Mouse (Mus musculus): ENCODE measurements around the gene Mpp2. TPM values are rescaled to one million over a fixed set of nuclear protein-coding genes. Genes with fewer than 3 reads are reported as not detected.

The Mpp2 gene
- total RNA-seq, 2 experiments from 2014 or later = 142 to 147 TPM

DNA sequence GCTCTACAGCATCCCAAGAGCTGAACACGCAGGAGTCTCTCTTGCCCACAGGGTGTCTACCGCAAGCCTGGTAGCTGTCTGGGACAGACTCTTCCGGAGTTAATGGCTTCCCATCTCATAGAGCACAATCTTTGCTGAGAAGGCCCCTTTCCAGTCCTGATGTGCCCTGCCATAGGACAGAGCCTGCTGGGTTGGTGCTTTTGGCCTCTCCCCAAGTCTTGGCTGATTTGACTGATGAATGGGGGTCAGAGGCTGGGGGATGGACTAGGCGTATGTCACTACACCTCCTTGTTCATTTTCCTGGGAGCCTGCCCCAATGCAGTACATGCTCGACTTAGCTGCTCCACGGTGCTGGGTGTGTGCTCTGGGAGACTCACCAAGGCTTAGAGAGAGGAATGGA is 50.5 kb downstream of the Mpp2 start:
- no peak for DNase-seq (ENCODE audit: low spot score in 2 of 2)

DNA sequence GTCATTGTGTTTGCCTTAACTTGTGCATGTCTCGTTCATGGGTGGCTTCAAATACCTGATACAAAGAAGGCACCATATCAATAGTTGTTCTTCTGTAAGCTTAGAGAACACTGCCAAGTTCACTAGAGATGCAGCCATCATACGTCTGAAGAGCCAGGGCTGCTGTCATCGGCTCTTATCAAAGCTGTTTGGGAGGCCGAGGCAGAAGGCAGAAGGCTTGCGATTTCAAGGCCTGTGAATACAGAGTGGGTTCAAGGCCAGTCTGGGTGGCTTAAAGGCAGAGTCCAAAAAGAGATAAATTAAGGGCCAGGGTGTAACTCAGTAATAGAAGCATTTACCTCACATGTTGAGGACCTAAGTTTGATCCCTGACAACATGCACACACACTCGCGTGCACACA is 52.0 kb downstream of the Mpp2 start:
- no peak for DNase-seq (ENCODE audit: low spot score in 2 of 2)

DNA sequence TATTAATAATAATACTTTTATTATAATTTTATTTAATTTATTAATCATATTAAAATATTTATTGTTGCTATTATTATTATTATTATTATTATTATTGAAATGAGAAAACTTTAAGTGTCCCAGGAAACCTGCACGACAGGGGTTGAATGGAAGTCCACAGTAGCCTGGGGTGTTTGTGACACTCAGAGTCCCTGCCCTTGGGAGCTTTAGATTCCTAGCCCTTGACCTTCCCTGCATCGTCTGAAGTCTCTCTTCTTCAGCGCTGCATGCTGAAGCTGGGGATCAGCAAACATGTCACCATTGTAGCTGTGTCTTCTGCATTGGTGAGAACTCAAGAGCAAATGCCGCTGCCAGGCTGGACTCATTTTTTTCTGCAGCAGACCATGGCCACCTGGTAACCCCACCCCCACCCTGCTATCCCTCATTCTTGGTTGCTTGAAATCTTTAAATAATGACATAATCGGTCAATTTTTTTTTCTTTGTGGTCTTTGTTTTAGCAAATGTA is 52.8 kb downstream of the Mpp2 start:
- no peak for DNase-seq (ENCODE audit: low spot score in 2 of 2)

DNA sequence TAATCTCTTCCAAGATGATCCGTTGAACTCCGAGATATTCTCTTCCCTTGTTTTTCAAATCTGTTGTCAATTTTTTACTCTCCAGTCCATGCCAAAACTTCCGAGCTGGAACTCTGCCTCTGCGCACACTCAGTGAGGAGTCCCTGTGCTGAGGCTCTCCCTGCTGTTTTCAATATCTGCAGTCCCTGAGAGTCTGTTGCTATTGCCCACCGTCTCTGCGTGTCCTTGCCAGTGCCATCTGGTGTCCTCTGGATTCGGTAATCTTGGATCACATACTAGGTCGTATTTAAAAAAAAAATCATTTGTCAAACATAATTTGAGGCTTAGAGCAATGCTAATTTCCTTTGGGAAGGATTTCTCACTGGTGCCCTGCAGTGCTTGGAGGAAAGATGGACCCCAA is 53.4 kb downstream of the Mpp2 start:
- peak in 1 of 2 experiments; percentile 74 for DNase-seq (ENCODE audit: low spot score in 2 of 2)

DNA sequence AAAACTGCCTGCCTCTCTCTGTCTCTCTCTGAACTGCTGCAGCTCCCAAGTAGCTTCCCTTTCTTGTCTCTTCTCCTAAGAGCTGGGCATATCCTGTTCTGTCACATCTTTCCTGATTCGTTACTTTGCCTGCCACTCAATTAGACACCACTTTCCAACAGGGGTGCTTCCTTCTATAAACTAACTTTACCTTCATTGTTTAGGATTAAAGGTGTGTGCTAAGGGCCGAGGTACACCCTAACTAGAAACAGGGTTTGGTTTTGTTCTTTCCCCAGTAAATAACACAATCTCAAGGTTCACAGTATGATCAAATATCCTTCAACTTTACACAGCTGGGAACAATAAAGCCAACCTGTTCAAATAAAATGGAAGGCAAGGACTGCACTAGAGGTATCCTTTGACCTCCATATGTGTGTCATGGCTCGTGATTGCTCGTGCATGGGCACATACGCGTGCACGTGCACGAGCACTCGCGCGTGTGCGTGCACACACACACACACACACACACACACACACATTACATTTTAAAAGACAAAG is 55.2 kb downstream of the Mpp2 start:
- no peak for DNase-seq (ENCODE audit: low spot score in 2 of 2)

DNA sequence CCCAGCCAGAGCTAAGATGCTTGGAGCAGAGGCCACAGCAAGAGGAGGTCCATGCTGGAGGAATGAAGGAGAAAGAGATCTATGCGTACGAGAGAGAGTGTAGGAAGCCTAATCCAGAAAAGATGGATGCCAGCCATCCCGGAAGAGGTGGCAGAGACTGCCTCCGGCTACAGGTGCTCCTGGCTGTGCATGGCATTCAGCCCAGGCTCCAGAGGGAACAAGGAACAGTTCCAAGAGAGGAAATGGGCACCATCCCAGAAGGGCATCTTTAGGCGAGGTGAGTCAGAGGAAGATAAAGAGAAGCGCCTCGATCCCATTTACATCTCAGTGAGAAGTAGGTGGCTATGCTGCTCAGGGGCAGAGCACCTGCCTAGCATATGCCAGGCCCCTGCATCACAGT is 57.2 kb downstream of the Mpp2 start:
- DNase-seq (ENCODE audit: low spot score in 2 of 2) = no peak

DNA sequence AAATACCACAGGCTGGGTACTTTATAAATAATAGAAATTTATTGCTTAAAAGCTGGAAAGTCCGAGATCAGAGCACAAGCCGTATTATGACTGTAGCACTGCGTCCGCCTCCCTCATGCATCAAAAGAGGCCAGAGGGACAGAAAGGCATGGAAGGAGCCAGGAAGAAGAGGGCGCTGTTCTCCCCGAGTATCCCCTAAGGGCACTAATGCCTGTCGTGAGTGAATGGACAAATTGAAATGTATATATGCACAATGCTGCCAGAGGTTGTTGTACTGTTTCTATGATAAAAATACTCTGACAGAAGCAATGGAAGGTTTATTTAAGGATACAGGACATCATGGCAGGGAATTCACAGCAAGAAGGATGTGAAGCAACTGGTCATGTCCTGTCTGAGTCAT is 58.3 kb downstream of the Mpp2 start:
- DNase-seq (ENCODE audit: low spot score in 2 of 2) = no peak

DNA sequence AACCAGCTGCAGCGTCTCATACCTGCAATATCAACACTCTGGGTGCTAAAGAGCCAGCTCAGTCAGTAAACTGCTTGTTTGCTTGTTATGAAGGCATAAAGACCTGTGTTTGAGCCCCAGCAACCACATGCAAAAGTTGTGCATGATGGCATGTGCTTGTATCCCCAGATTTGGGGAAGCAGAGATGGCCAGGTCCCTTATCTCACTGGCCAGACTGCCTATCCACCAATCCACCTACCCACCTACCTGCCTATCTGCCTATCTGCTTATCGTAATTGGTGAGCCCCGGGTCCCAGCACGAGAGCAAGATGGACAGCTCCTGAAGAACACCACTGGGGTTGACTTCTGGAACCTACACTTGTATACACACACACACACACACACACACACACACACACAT is 59.0 kb downstream of the Mpp2 start:
- no peak for DNase-seq (ENCODE audit: low spot score in 2 of 2)

DNA sequence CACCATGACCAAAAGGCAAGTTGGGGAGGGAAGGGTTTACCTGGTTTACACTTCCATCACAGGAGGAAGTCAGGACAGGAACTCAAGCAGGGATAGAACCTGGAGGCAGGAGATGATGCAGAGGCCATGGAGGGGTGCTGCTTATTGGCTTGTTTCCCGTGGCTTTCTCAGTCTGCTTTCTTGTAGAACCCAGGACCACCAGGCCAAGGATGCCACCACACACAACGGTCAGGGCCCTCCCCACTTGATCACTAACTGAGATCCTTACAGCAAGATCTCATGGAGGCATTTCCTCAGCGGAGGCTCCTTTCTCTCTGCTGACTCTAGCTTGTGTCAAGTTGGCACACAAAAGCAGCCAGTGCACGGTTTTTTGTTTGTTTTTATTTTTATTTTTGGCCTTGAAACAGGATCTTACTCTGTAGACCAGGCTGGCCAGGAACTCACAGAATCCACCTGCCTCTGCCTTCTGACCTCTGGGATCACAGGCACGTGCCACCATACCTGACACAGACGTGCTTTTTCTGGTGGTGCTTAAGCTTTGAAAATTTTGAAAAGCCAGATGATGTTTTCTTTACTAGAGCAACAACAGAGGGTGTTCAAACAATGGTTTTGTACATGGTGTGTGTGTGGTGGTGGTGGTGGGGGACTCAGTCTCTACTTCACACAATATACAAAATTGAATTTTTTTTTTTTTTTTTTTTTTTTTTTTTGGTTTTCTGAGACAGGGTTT is 60.1 kb downstream of the Mpp2 start, which contains the start of gene Mpp3:
TSS of gene Mpp3 (minus strand) at position 375 of the 730 bp plus-strand sequence.
- no peak for DNase-seq (ENCODE audit: low spot score in 2 of 2)

DNA sequence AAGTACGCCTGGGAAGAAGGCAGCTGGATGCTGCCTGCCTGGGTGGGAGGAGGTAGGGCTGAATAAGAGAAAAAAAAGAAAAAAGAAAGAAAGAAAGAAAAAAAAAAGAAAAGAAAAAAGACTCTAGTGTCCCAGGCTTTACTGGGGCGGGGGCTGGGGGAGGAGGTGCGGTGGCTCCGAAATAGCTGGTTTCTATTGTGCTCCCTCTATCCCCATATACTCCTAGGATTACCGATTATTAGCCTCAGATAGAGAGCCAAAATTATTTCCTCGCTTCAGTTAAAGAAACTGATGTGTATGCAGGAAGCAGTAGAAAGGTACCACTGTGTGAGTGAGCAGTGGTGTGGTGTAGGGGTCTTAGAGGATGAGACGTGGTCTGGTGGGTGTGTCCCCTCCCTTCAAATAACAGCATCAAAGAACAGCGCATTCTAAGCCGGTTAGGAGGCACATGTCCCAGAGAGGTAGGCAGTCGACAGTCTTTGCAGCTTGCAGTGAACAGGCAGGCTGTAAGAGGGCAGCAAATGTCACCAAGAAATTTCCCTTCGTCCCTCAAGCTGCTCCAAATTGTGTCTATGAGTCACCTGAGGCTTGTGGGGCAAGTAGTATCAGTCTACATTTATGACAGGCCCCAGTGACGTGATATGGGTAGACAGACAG is 60.8 kb downstream of the Mpp2 start:
- DNase-seq (ENCODE audit: low spot score in 2 of 2) = no peak

DNA sequence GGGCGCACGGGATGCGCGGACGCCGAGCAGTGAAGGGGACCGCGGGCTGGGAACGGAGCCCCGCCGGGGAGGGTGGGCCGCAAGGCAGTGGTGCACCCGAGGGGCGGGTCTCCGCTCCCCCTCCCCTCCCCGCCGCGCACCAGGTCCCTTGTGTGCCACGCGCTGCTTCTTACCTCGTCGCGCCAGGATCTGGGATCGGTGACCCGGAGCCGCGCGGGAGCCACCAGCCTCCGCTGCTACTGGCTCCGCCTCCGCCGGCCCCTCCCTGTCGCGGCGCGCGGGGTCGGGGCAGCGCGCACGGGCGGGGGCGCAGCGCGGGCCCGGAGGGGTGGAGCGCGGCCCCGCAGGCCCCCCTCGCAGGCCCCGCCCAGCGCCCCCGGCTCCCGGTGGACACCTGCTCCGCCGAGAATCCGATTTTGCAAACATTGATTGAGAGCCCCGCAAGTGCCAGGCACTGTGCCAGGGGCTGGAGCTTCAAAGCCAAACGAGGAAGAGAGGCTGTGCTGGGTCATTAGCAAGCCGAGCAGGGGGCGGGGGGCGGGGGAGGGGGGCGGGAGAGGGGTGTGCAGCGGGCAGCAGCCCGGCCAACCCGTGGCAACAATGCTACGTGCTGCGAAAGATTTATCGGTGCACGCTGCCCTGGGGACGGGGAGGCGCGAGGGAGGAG is 61.5 kb downstream of the Mpp2 start:
- DNase-seq (ENCODE audit: low spot score in 2 of 2) = peak; percentile 40 to 65

DNA sequence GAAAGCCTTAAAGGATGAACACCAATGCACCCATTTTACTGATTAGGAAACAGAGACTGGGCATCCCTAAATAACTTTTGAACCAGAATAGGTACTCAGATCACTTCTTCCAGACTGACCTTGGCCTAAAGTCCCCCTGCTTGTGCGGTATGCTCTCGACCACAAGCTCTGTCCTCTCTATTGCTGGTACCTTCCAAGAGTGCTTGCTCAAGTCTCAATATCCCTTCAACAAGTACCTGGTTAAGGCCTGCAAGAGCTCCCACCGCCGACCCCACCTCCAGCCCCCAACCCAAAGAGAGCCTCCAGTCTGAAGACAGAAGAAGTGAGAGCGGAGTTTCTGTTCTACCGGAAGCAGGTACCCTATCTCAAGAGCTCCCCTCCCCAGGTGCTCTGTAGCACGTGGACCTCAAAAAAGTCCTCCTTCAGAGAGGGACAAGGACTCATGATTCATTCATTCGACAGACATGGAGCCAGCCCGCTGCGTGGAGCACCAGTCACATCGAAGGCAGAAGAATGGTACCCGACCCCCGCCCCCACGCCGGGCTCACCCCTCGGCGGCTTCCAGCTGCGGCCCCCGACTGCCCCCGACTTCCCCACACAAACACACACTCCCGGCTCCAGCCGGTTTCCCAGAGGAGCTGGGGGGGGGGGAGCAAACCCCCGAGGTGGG is 62.2 kb downstream of the Mpp2 start:
- DNase-seq (ENCODE audit: low spot score in 2 of 2) = no peak

DNA sequence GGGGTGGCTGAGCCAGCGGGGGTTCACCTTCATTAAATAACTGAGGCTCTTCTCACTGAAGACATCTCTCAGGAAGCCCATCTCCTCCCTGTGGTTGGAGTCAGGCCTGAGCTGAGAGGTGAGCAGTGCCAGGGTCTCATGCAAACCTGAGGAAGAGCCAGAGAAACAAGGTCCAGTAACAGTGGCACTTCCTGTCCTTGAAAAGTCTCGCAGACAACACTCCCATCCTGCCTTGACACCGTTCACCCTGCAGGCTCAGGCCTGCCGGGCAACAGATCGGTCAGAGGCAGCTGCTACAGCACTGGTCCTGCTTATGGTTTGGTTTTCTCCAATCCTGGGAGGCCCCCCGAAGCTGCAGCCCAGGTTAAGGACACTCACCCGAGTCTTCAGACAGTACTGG is 63.0 kb downstream of the Mpp2 start:
- DNase-seq (ENCODE audit: low spot score in 2 of 2) = no peak

DNA sequence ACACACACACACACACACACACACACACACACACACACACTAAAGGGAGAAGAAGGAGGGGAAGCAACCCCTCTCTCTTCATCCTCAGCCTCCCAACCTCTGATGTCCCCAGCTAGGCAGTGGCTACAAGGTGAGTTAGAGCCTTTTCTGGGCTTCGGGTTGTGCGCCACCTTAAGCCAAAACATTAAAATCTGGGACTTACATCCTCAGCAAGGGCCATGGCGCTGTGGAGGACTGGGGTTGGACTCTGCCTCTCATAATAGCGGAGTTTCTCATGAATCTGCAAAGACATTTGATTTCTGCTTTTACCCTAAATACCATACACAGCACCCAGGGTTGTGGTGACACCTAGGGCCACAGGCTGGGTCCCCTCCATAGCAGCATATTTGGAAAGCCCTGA is 63.4 kb downstream of the Mpp2 start:
- DNase-seq (ENCODE audit: low spot score in 2 of 2) = no peak

DNA sequence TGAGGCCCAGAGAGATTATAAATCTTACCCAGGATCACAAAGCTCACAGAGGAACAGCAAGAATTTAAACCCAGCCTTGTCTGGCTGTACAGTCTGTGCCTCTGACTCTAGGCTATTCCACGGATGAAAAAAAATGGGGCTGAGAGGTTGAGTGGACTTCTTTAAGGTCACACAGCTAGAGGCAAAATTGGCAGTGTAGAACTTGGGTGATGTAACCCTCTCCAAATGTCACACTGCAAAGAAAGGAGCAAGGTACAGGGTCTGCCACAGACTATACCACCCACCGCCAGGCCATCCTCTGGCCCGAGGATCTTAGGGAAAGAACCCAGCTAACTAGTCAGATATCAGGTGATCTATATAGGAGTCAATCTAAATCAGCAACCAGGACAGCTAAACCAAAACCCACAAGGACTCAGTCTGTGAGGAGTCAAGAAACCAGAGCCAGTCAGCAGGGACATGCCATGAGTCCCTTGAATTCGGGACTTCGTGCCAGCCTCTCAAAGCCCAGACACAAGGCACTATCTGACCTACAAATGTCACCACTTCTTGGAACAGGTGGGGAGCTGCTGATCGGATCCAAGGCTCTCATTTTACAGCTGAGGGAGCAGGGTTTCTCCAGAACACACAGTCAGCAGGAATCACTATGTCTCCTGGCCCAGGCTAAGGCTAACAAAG is 64.1 kb downstream of the Mpp2 start:
- no peak for DNase-seq (ENCODE audit: low spot score in 2 of 2)

DNA sequence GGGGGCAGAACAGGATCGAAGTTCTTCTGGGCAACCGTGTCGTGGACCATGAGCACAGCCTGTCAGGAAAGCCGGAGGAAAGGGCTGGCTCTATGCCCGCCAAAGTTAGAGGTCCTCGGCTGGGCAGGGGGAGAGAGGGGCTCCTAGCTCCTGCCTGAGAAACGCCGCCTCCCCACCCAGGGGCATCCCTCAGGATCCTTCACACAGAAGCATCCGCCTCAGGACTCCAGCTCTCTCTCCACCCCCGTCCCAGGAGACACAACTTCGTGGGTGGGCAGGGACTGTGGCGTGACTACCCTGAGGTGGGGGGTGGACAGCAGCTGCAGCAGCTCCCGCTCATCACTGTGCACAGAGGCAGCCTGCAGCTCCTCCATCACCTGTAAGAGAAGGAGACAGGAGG is 64.9 kb downstream of the Mpp2 start:
- DNase-seq (ENCODE audit: low spot score in 2 of 2) = no peak

DNA sequence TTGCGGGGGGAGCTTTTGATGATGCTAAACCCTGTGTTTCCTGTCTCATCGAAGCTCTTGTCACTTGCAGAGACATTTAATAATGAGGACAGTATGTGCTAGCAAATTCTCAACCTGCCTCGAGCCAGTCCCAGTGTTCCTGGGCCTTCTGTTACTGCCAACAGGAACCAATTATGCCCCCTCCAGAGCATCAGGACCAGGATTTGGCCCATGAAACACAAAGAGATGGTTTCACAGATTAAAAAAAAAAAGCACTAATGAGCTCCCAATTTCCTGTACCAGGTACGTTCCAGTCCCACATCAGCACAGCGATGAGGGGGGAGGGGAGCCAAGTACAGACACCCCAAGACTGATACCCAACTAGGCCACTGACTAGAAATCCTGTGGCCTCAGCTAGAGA is 67.1 kb downstream of the Mpp2 start:
- no peak for DNase-seq (ENCODE audit: low spot score in 2 of 2)

DNA sequence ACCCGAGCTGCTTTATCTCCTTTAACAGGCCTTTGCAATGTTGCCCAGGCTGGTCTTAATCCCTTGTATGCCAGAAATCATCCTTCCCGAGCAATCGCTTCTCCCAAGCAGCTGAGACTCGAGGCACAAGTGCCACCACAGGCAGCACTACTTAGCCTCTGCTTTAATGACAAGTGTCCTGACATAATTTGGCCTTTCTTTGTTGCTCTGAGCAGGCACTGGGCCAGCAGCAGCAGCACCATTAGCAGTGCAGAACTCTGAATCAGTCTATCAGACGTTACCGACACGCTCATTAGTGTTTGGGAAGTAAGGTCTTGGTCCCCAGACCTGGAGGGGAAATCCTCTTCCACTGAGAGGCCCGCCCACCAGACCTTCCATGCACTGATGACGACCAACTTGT is 68.6 kb downstream of the Mpp2 start:
- no peak for DNase-seq (ENCODE audit: low spot score in 2 of 2)

DNA sequence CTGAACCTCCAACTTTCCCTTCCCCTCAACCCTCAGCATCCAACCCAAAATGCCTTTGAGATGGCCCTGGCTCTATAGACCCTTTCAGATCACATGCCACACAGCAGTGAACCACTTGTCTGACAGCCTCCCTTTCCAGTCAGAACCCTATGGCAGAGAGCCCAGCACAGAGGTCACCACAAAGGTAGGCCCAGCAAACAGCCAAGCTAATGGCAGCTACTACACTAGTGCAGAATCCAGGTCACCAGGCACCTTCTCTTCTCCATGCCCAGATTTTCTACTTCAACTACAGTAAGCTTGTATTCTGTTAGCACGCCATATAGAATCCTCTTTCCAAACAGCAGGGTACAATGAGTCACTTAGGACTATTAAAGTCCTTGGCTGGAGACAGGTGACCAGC is 72.2 kb downstream of the Mpp2 start:
- DNase-seq (ENCODE audit: low spot score in 2 of 2) = no peak

DNA sequence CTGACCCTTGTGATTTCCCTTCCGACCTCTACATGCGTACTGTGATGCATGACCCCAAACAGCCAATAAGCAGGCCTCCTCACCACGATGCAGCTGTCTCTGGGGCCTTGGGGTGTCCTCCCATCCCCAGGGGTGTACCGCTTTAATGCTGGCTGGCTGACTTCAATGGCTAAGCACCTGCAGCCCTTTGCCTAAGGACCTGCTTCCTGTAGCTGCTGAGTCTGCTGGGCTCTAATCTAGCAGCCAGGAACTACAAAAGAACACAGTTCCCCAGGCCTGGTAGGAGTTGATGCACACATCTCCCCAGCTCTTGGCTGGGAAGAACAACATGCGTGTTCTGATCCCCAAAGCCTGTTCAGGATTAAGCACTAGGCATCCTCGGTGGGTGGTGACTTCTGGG is 72.8 kb downstream of the Mpp2 start:
- DNase-seq (ENCODE audit: low spot score in 2 of 2) = no peak

DNA sequence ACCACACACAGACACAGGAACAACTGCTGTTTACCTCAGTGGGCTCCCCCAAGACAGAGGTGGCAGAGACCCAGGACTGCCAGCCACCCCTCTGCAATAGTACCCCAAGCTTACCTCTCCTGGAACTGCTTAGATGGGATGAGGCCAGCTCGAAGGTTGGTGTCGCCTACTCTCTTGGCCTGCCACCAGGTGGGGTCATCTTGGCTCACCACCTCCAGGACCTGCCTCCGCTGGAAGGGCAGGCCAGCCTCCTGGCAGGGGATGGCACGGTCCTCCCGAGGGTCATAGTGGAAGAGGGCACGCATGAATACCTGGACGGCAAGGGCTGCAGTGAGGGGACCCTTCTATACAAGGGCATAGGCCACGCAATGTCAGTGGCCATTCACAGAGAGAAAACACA is 75.1 kb downstream of the Mpp2 start:
- DNase-seq (ENCODE audit: low spot score in 2 of 2) = no peak
